Mouse (Mus musculus) intestine, postnatal 0 days (tissue): ENCODE data around the gene Sdccag8. TPM values are rescaled to one million over a fixed set of nuclear protein-coding genes. Genes with fewer than 3 reads are reported as not detected.
A peak's percentile ranks its signal among the peaks of the same experiment; 100 is the strongest.

Experiments
- ATAC-seq: fragments of 200-750 bp; cut with Nextera tagmentation; 2 replicates; pipeline ENCODE4 v1.8.0; 2017; ENCODE audit warnings: mild to moderate bottlenecking, moderate TSS enrichment, moderate library complexity
- H3K27ac ChIP-seq: fragments of 300-500 bp; sonication (generic); 2 replicates; pipeline ENCODE4 v1.5.1; 2014; ENCODE audit warnings: mild to moderate bottlenecking, low read depth, low read length, moderate library complexity
- H3K27me3 ChIP-seq: fragments of 300-500 bp; sonication (generic); replicated peaks from 2 replicates; pipeline ENCODE4 v1.6.1; 2014; ENCODE audit warnings: low read length, mixed read lengths; ENCODE audit not compliant: control insufficient read depth, insufficient read depth
- H3K36me3 ChIP-seq: fragments of 300-500 bp; sonication (generic); 2 replicates; pipeline ENCODE4 v1.6.1; 2014; ENCODE audit warnings: mild to moderate bottlenecking, moderate library complexity; ENCODE audit not compliant: control insufficient read depth, insufficient read depth
- H3K4me1 ChIP-seq: fragments of 300-500 bp; sonication (generic); replicated peaks from 2 replicates; pipeline ENCODE4 v1.6.1; 2014; ENCODE audit warnings: antibody characterized with exemption, low read length, mixed read lengths; ENCODE audit not compliant: control insufficient read depth, insufficient read depth
- H3K4me2 ChIP-seq: fragments of 300-500 bp; sonication (generic); replicated peaks from 2 replicates; pipeline ENCODE4 v1.6.1; 2014; ENCODE audit warnings: low read depth, mild to moderate bottlenecking, moderate library complexity
- H3K4me3 ChIP-seq: fragments of 300-500 bp; sonication (generic); 2 replicates; pipeline ENCODE4 v1.5.1; 2014; ENCODE audit warnings: low read depth, low read length
- H3K9ac ChIP-seq: fragments of 300-500 bp; sonication (generic); 2 replicates; pipeline ENCODE4 v1.6.1; 2014; ENCODE audit warnings: mild to moderate bottlenecking, low read depth, low read length
- H3K9me3 ChIP-seq: fragments of 300-500 bp; sonication (generic); 2 replicates; pipeline ENCODE4 v1.6.1; 2016; ENCODE audit warnings: mixed run types; ENCODE audit not compliant: control insufficient read depth
- CTCF ChIP-seq: sonication (generic); IDR thresholded peaks from 2 replicates; pipeline ENCODE4 v1.5.1; 2016; ENCODE audit warnings: low read depth, mild to moderate bottlenecking, control low read depth, antibody characterized with exemption, moderate library complexity
- WGBS: fragments of 180-500 bp; shearing (Covaris S2); extraction: QIAGEN DNeasy Blood & Tissue Kit; methylation state at CpG from one replicate; pipeline ENCODE4 v1.1.7; 2014; 5-methylcytosine and 5-hydroxymethylcytosine counted together
- polyA plus RNA-seq: library from polyadenylated mRNA; unstranded; fragments of >200 nt; fragmentation: Nextera tagmentation; extraction: Ambion mirVana; gene quantifications from 2 replicates; pipeline ENCODE4 v1.2.1, GENCODE M21; 2015

Sdccag8 gene
- polyA plus RNA-seq, 1 experiment from 2014 or later: 55.1 TPM

GRCm38 (mm10) chr1:176810161-176810560, 4.3 kb upstream of the Sdccag8 start:
- no peak for TF ChIP-seq CTCF
- Histone ChIP-seq H3K4me2 (no peak overlapping the region), H3K4me3 (no peak overlapping the region), H3K27ac (no peak overlapping the region), H3K27me3 (no peaks in the 10 kb centered on the region), H3K36me3 (no peaks in the 10 kb centered on the region), H3K4me1 (no peaks in the 10 kb centered on the region), H3K9me3 (no peaks in the 10 kb centered on the region), H3K9ac (no peak overlapping the region)
- ATAC-seq: no peak

- H3K4me2 ChIP-seq: peak overlapping the region; percentile 90
- no peaks in the 10 kb centered on the region for H3K36me3 ChIP-seq
- H3K4me1 ChIP-seq: no peaks in the 10 kb centered on the region
- no peak overlapping the region for H3K9ac ChIP-seq
- WGBS: 74% methylated on average over 3 of the region's 3 CpGs
- no peaks in the 10 kb centered on the region for H3K27me3 ChIP-seq
- no peak for TF ChIP-seq CTCF
- H3K27ac ChIP-seq: no peak overlapping the region
- H3K9me3 ChIP-seq: no peaks in the 10 kb centered on the region
- no peak for ATAC-seq
- H3K4me3 ChIP-seq: peak overlapping the region; percentile 93; the same call in 1 of the 2 replicates
These were observed 2.6 kb upstream of the Sdccag8 start for GRCm38 (mm10) chr1:176811892-176812291.

GRCm38 (mm10) chr1:176812491-176813291, 1.8 kb upstream of the Sdccag8 start:
- H3K36me3 ChIP-seq: no peaks in the 10 kb centered on the region
- WGBS: 20% methylated on average over 11 of the region's 11 CpGs

GRCm38 (mm10) chr1:176813292-176814035, 996 bp upstream of the Sdccag8 start:
- Histone ChIP-seq H3K27me3 (no peaks in the 10 kb centered on the region), H3K9me3 (no peaks in the 10 kb centered on the region), H3K9ac (peak overlapping the region; percentile 77), H3K27ac (peak overlapping the region; percentile 89), H3K4me3 (peak overlapping the region; percentile 93), H3K4me2 (peak overlapping the region; percentile 90), H3K36me3 (no peaks in the 10 kb centered on the region), H3K4me1 (peaks cover 8% of the 10 kb centered on the region)
- under 1% methylated on average over 57 of the region's 75 CpGs for WGBS
- ATAC-seq: peak; percentile 47
- TF ChIP-seq CTCF: no peak

More at GRCm38 (mm10) chr1:176812491-176813291, 1.8 kb upstream of the Sdccag8 start:
- no peak for ATAC-seq
- Histone ChIP-seq H3K27ac (peak overlapping the region; percentile 89), H3K27me3 (no peaks in the 10 kb centered on the region), H3K4me1 (peaks cover under 1% of the 10 kb centered on the region; the same call in 1 of the 2 replicates), H3K9me3 (no peaks in the 10 kb centered on the region), H3K9ac (peak overlapping the region; percentile 77), H3K4me2 (peak overlapping the region; percentile 90), H3K4me3 (peak overlapping the region; percentile 93)
- no peak for TF ChIP-seq CTCF

- Histone ChIP-seq H3K36me3 (no peaks in the 10 kb centered on the region), H3K4me2 (peak within 1 kb of the TSS; percentile 90), H3K4me3 (peak within 1 kb of the TSS; percentile 93), H3K9me3 (no peaks in the 10 kb centered on the region), H3K9ac (peak within 1 kb of the TSS; percentile 77), H3K4me1 (peaks cover 8% of the 10 kb centered on the region), H3K27me3 (no peaks in the 10 kb centered on the region), H3K27ac (peak within 1 kb of the TSS; percentile 89)
- no peak for TF ChIP-seq CTCF
- 0% methylated on average over 28 of the region's 28 CpGs for WGBS
- ATAC-seq: peak; percentile 89
These were observed 432 bp upstream of the Sdccag8 start, which contains the start of gene Cep170 for GRCm38 (mm10) chr1:176814036-176814420. TSS of gene Cep170 (minus strand) at chr1:176814067.

- Histone ChIP-seq H3K36me3 (no peaks in the 10 kb centered on the region), H3K27ac (no peak overlapping the region), H3K9ac (no peak overlapping the region), H3K4me1 (peaks cover 8% of the 10 kb centered on the region), H3K9me3 (no peaks in the 10 kb centered on the region), H3K27me3 (no peaks in the 10 kb centered on the region), H3K4me2 (no peak overlapping the region), H3K4me3 (no peak overlapping the region)
- TF ChIP-seq CTCF: no peak
- no peak for ATAC-seq
- WGBS: 91% methylated on average over 4 of the region's 4 CpGs
These were observed 2.3 kb downstream of the Sdccag8 start for GRCm38 (mm10) chr1:176816728-176817127.
